Mouse (Mus musculus) cortical plate, adult 2 months (tissue): ENCODE data around the gene Rbms1.

Experiments
- CTCF ChIP-seq: fragments of 200-500 bp; IDR thresholded peaks from 2 replicates; pipeline ENCODE4 v1.5.1; 2011; ENCODE audit warnings: mild to moderate bottlenecking, control low read depth, low read length; ENCODE audit not compliant: insufficient read depth; ENCODE audit errors: extremely low read depth
- POLR2A ChIP-seq: fragments of 200-500 bp; IDR thresholded peaks from 2 replicates; pipeline ENCODE4 v1.6.1; 2011; ENCODE audit warnings: mild to moderate bottlenecking, low read length, control low read depth; ENCODE audit not compliant: insufficient read depth; ENCODE audit errors: extremely low read depth

DNA sequence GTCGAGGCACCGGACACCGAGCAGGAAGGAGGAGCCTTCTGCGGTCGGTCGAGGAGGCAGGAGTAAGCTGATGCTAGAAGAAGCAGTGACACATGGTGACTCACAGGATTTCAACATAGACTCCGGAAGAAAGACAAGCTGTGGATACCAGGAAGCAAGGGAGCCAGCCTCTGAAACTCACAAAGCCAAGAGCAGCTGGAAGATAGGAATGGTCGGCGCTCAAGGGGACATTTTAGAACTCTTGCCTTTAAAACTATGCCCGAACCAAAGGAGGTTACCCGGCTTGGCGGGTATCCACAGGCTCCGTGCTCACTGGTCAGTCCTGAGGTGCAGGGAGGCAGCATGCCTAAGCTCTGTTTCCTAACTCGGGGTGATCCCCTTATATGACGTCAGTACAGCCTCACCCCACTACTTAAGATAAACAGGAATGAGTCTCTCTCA is 61.5 kb downstream of the Rbms1 start:
- TF ChIP-seq CTCF: no peak
- TF ChIP-seq POLR2A: no peak
